Mouse (Mus musculus): ENCODE measurements around the gene Cfd. TPM values are rescaled to one million over a fixed set of nuclear protein-coding genes. Genes with fewer than 3 reads are reported as not detected.

The Cfd gene
- total RNA-seq, 2 experiments from 2014 or later, result 11.1 to 61.8 TPM

Small RNA genes within 50 kb of the gene (microRNA-seq; reads per million reads assigned to microRNA genes)
- gene Mir6910, result not detected

Other genes with a start within 250 kb of the Cfd start
- not detected for gene Odf3l2, start 245.1 kb upstream of the Cfd start, total RNA-seq (2021)
- not detected for gene Madcam1, start 226.3 kb upstream of the Cfd start, total RNA-seq (2021)
- gene Tpgs1, start 221.5 kb upstream of the Cfd start, total RNA-seq (2021), result 10 to 100 TPM; 18.3 to 19.4 TPM
- 100 to 1,000 TPM; 183 to 190 TPM for gene Cdc34, start 208.7 kb upstream of the Cfd start, total RNA-seq (2021)
- gene Gzmm, start 201.8 kb upstream of the Cfd start, total RNA-seq (2021), result 1 to 10 TPM; 6.0 to 7.2 TPM
- gene Bsg, start 186.4 kb upstream of the Cfd start, total RNA-seq (2021), result 1,000 to 10,000 TPM; 1,236 to 1,242 TPM
- gene Hcn2, start 174.2 kb upstream of the Cfd start, total RNA-seq (2021), result 10 to 100 TPM; 26.0 to 28.5 TPM
- 10 to 100 TPM; 37.0 to 38.6 TPM for gene Polrmt, start 144.3 kb upstream of the Cfd start, total RNA-seq (2021)
- gene Fgf22, start 135.8 kb upstream of the Cfd start, total RNA-seq (2021), result not detected
- gene Rnf126, start 123.9 kb upstream of the Cfd start, total RNA-seq (2021), result 10 to 100 TPM; 21.2 to 22.8 TPM
- gene Fstl3, start 113.6 kb upstream of the Cfd start, total RNA-seq (2021), result 1 to 10 TPM; 2.9 to 4.2 TPM
- gene Prss57, start 99.9 kb upstream of the Cfd start, total RNA-seq (2021), result not detected
- 10 to 100 TPM; 70.3 to 77.3 TPM for gene Palm, start 97.3 kb upstream of the Cfd start, total RNA-seq (2021)
- gene Misp, start 69.9 kb upstream of the Cfd start, total RNA-seq (2021), result under 1 TPM; 0.59 to 0.70 TPM
- 10 to 100 TPM; 54.6 to 59.3 TPM for gene Ptbp1, start 36.4 kb upstream of the Cfd start, total RNA-seq (2021)
- gene Prtn3, start 16.4 kb upstream of the Cfd start, total RNA-seq (2021), result under 1 TPM in 1 of 2 experiments, not detected in 1; 0.44 TPM
- gene Plppr3, start 16.2 kb upstream of the Cfd start, total RNA-seq (2021), result not detected
- gene Elane, start 4.6 kb upstream of the Cfd start, total RNA-seq (2021), result not detected
- gene Med16, start 18.1 kb downstream of the Cfd start, total RNA-seq (2021), result 10 to 100 TPM; 49.2 to 50.7 TPM
- not detected for gene Gm26602, start 20.0 kb downstream of the Cfd start, total RNA-seq (2021)
- gene Kiss1r, start 26.1 kb downstream of the Cfd start, total RNA-seq (2021), result under 1 TPM; 0.14 to 0.18 TPM
- gene R3hdm4, start 30.4 kb downstream of the Cfd start, total RNA-seq (2021), result 10 to 100 TPM; 81.1 to 82.9 TPM
- 1 to 10 TPM; 1.9 to 2.0 TPM for gene Arid3a, start 36.2 kb downstream of the Cfd start, total RNA-seq (2021)
- 10 to 100 TPM; 20.5 to 30.1 TPM for gene Wdr18, start 69.3 kb downstream of the Cfd start, total RNA-seq (2021)
- under 1 TPM; 0.14 to 0.21 TPM for gene Grin3b, start 79.9 kb downstream of the Cfd start, total RNA-seq (2021)
- gene Tmem259, start 93.5 kb downstream of the Cfd start, total RNA-seq (2021), result 100 to 1,000 TPM; 110 to 115 TPM
- 10 to 100 TPM; 35.9 to 36.6 TPM for gene Cnn2, start 97.7 kb downstream of the Cfd start, total RNA-seq (2021)
- gene Abca7, start 105.6 kb downstream of the Cfd start, total RNA-seq (2021), result 1 to 10 TPM; 6.5 to 6.7 TPM
- gene Arhgap45, start 125.8 kb downstream of the Cfd start, total RNA-seq (2021), result 1 to 10 TPM; 4.7 to 4.9 TPM
- gene Polr2e, start 148.9 kb downstream of the Cfd start, total RNA-seq (2021), result 10 to 100 TPM; 79.3 to 81.2 TPM
- gene Gpx4, start 156.3 kb downstream of the Cfd start, total RNA-seq (2021), result 100 to 1,000 TPM; 691 to 812 TPM
- 10 to 100 TPM; 11.0 to 11.6 TPM for gene Sbno2, start 214.7 kb downstream of the Cfd start, total RNA-seq (2021)
- gene Stk11, start 224.9 kb downstream of the Cfd start, total RNA-seq (2021), result 100 to 1,000 TPM; 133 to 138 TPM
- 1,000 to 10,000 TPM; 1,252 to 1,264 TPM for gene Atp5d, start 247.8 kb downstream of the Cfd start, total RNA-seq (2021)
- gene Cbarp, start 250.0 kb downstream of the Cfd start, total RNA-seq (2021), result 1 to 10 TPM; 2.4 to 3.1 TPM